Mouse (Mus musculus) R1 (cell line): ENCODE results near the gene Tmtc1.

Experiments
- DNase-seq: peaks from one replicate; pipeline ENCODE4 v3.0.0-alpha.2; 2018; ENCODE audit warnings: low read depth, low spot score

Gene Tmtc1

GRCm38 (mm10) chr6:148315571-148316080 is 128.6 kb downstream of the Tmtc1 start:
- DNase-seq, result no peak

- no peak for DNase-seq
These were observed 129.1 kb downstream of the Tmtc1 start for GRCm38 (mm10) chr6:148315106-148315505.

GRCm38 (mm10) chr6:148310981-148311380 is 133.2 kb downstream of the Tmtc1 start:
- no peak for DNase-seq

GRCm38 (mm10) chr6:148305821-148306220 is 138.4 kb downstream of the Tmtc1 start:
- DNase-seq, result no peak

- DNase-seq, result no peak
These were observed 139.0 kb downstream of the Tmtc1 start for GRCm38 (mm10) chr6:148305191-148305590.

DNA sequence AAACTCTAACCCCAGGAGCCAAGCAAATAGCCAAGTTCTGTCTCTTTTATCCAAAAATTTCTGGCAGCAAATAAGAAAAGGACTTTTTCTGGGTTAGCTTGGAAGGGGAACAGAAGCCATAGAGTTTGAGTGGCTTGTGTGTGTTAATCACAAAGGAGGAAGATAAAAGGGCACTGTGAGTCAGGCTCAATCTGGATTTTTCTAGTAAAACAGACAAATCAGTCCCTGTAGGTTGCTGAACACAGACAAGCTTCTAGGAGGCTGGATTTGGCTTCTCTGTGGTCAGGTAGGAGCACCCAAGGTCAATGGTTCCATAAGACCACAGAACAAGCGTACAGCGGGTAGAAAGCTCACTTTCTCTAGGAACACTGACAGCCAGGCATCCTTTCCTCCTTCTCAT is 141.9 kb downstream of the Tmtc1 start:
- DNase-seq, result peak; percentile 12

- DNase-seq, result no peak
These were observed 147.1 kb downstream of the Tmtc1 start for GRCm38 (mm10) chr6:148297086-148297485.

DNA sequence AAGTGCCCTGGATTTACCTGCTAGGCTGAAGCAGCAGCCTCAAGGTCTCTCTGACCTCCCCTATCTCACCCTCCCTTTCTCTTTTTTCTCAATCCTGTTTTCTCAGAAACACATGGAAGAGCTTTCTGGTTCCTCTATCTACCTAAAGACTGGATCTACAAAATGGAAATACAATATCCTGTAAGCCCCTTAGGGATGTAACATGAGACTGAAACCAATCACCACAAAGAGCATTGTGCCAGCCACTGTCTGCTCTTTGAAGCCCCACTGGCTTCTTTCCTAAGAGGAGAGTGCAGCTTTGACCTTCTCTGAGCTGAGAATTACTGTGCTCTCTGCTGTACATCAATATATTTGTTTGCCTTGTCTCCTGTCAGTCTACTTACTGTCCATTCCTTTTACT is 147.8 kb downstream of the Tmtc1 start:
- DNase-seq, result no peak

- peak; percentile 91 for DNase-seq
These were observed 149.7 kb downstream of the Tmtc1 start for GRCm38 (mm10) chr6:148294506-148294905.

GRCm38 (mm10) chr6:148290865-148291264 is 153.3 kb downstream of the Tmtc1 start:
- DNase-seq, result peak; percentile 54

- DNase-seq, result peak; percentile 13
These were observed 160.8 kb downstream of the Tmtc1 start for GRCm38 (mm10) chr6:148283224-148283881.

GRCm38 (mm10) chr6:148279240-148279639 is 164.9 kb downstream of the Tmtc1 start:
- no peak for DNase-seq

GRCm38 (mm10) chr6:148276418-148276817 is 167.8 kb downstream of the Tmtc1 start:
- no peak for DNase-seq

DNA sequence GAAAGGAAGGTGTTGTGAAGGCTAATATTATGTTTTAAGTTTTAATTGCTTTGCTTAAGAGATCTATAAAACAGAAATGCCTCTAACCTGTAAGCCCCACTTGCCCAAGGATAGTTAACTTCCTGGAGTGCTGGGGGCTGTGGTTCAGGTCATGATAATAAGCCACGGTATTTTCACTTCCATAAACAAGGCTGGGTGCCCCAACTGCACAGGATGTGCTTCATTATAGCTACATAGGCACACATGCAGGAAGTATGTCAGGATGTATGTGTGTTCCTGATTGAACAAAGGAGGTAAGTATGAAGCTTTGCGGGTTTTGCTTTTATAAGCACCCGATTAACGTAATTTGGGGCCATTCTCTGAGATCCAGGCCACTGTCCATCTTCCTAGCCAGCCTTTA is 169.1 kb downstream of the Tmtc1 start:
- DNase-seq, result no peak

- no peak for DNase-seq
These were observed 183.5 kb downstream of the Tmtc1 start for GRCm38 (mm10) chr6:148260729-148261101.

- DNase-seq, result no peak
These were observed 184.0 kb downstream of the Tmtc1 start for GRCm38 (mm10) chr6:148259979-148260728.

- DNase-seq, result peak; percentile 12
These were observed 185.1 kb downstream of the Tmtc1 start for GRCm38 (mm10) chr6:148259074-148259473.

DNA sequence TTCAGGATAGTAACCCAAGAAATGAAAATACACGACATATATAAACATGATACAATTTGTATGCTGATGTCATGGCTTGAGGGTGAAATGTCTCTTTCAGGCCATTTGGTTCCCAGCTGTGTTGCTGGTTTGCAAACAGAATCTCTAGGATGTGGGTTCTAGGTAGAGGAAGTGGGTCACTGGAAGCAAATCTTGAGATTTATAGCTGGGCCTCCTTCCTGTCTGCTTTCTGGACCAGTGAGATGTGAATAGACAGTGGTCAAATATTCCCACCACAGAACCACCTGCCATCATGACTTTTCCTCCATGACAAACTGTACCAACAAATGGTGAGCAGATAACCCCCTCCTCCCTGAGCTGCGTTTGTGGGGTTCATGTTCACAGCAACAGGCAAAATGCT is 186.4 kb downstream of the Tmtc1 start:
- DNase-seq, result no peak

DNA sequence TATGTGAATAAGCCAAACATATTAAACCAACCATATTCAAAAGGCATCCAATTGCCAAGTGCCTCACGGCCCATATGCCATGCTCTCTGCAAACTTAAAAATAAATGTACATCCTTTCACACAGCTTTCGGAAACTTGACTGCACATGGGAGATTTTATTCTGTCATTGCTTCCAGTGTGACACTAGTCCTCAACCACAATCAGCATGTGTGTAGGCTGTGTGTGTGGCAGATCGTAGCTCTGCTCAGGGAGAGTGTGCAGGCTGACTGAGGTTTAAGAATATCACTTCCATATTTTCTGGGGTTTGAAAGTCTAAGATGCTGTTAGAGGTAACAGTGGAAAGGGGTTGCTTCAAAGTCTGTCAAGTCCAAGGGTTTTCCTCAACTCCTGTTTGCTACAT is 188.1 kb downstream of the Tmtc1 start:
- DNase-seq, result no peak

DNA sequence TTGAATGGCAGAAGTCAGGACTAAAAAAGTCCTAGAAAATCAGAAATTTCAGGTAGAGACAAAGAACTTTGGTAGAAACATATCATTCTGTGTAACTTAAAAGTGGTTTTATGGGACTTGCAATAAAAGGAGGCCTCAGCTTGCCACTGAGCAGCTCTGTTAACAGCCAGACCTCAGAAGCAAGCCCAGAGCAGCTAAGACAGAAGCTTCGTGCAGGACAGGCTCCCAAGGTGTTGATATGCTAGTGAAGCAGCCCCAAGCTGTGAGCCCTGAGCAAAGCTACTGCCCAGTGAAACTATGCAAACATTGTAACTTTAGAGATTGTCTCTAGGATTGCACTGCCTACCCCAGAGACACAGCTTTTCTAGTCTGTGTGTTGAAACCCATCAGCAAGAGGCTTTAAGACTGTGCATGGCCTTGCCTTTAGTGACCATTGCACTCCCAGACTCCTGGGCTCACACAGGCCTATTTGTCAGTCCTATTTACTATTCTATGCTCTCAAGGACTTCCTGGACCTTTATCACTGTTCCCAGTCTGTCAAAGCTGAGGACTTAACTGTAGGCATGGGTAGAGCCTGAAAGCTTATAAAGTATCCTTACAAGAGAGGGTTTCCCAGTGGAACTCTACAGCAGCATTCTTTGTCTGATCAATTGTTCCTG is 188.7 kb downstream of the Tmtc1 start:
- no peak for DNase-seq

DNA sequence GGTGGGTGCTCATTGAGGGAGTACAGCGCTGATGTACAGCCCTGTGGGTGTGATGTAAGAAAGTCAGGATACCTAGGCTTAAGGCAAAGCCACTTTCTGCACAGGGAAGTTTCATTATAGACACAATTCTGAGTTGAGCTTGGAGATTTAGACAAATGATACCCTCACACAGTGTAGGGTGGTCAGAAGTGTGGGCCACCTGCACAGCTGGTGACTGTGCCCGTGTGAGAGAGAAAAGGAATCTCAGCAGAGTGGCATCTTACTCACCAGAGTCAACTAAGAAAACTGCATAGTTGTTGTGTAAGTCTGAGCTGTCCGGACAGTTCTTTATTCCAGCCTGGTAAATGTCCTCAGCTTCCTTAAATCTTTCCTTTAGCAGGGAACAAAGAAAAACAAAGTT is 195.0 kb downstream of the Tmtc1 start:
- no peak for DNase-seq

DNA sequence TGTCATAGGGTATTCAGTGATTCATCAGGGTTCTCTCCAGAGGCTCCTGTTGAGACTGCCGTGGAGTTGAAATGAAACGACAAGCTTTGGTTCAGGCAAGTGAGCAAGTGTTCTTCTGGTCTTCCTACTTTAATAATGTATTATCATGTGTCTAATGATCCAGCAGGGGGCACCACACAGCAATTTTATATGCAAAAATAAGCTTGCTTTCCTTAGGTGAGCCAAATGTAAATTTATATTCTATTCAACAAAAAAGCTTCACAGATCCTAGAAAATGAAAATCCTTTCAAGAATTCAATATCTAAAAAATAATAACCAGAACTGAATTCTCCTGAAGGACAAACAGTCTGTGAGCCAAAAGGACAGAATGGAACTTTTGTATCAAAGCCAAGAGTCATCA is 195.6 kb downstream of the Tmtc1 start:
- peak; percentile 45 for DNase-seq

- DNase-seq, result no peak
These were observed 197.6 kb downstream of the Tmtc1 start for GRCm38 (mm10) chr6:148246544-148246943.
